Mouse (Mus musculus) CH12.LX (cell line): Measurements from ENCODE around the gene Pgc. TPM values are rescaled to one million over a fixed set of nuclear protein-coding genes. Genes with fewer than 3 reads are reported as not detected.

ENCODE experiments used
- DNase-seq: peaks from one replicate; pipeline ENCODE4 v3.0.0-alpha.2; 2013; ENCODE audit errors: extremely low read depth
- H3K27ac ChIP-seq: 2 replicates; pipeline ENCODE4 v1.5.1; 2012; ENCODE audit warnings: low read depth, mild to moderate bottlenecking, control low read depth, moderate library complexity; ENCODE audit not compliant: insufficient read depth
- H3K27me3 ChIP-seq: replicated peaks from 2 replicates; pipeline ENCODE3; 2012; ENCODE audit warnings: inconsistent platforms
- H3K36me3 ChIP-seq, 2 experiments: replicated peaks in 1 of 2; 2 replicates each; pipeline versions ENCODE3 to v1.6.1; 2012; ENCODE audit warnings: inconsistent platforms in 1 of 2, low read length in 1 of 2, mild to moderate bottlenecking in 1 of 2, mixed read lengths in 1 of 2, moderate library complexity in 1 of 2; ENCODE audit not compliant: control insufficient read depth in 1 of 2, insufficient read depth in 1 of 2
- H3K4me1 ChIP-seq, 2 experiments: 2 replicates each; pipeline ENCODE4 v1.6.1; 2012; ENCODE audit warnings: inconsistent platforms in 1 of 2, moderate library complexity in 1 of 2; ENCODE audit not compliant: insufficient read depth in 2 of 2, control insufficient read depth in 1 of 2
- H3K4me2 ChIP-seq: 2 replicates; pipeline ENCODE4 v1.6.1; 2012; ENCODE audit warnings: low read depth, mild to moderate bottlenecking, control low read depth; ENCODE audit not compliant: poor library complexity, insufficient read depth, severe bottlenecking
- H3K4me3 ChIP-seq, 3 experiments: fragments of 150-350 bp in 1 of 3; sonication (generic) in 1 of 3; replicated peaks in 1 of 3; 2 replicates each; pipeline versions ENCODE3 to v1.5.1; 2011 to 2012; ENCODE audit warnings: low read depth in 2 of 3, low read length in 2 of 3, mild to moderate bottlenecking in 2 of 3, moderate library complexity in 2 of 3, control low read depth in 1 of 3, improper control_type of control experiment in 1 of 3, inconsistent platforms in 1 of 3, mixed read lengths in 1 of 3; ENCODE audit not compliant: poor library complexity in 1 of 3
- H3K79me2 ChIP-seq: replicated peaks from 2 replicates; pipeline ENCODE4 v1.6.1; 2012; ENCODE audit warnings: mild to moderate bottlenecking, moderate library complexity; ENCODE audit not compliant: control insufficient read depth, poor library complexity, insufficient read depth, severe bottlenecking; ENCODE audit errors: extremely low read depth
- H3K9ac ChIP-seq: 2 replicates; pipeline ENCODE4 v1.6.1; 2012; ENCODE audit warnings: low read depth, mild to moderate bottlenecking, control low read depth, moderate library complexity; ENCODE audit not compliant: insufficient read depth
- H3K9me3 ChIP-seq: replicated peaks from 2 replicates; pipeline ENCODE3; 2012; ENCODE audit warnings: low read length, inconsistent platforms, mixed read lengths
- CHD1 ChIP-seq: IDR thresholded peaks from 2 replicates; pipeline ENCODE4 v1.6.1; 2012; ENCODE audit warnings: low read depth, low read length, improper control_type of control experiment, inconsistent platforms
- E2F4 ChIP-seq: IDR thresholded peaks from 2 replicates; pipeline ENCODE4 v1.6.1; 2011; ENCODE audit warnings: low read depth, low read length, improper control_type of control experiment; ENCODE audit not compliant: insufficient replicate concordance
- EP300 ChIP-seq: IDR thresholded peaks from 2 replicates; pipeline ENCODE4 v1.6.1; 2011; ENCODE audit warnings: low read length, improper control_type of control experiment
- ETS1 ChIP-seq: conservative IDR thresholded peaks from 2 replicates; pipeline ENCODE4 v1.6.1; 2012; ENCODE audit warnings: low read depth, mild to moderate bottlenecking, inconsistent platforms, low read length, improper control_type of control experiment, moderate library complexity
- HCFC1 ChIP-seq: IDR thresholded peaks from 2 replicates; pipeline ENCODE4 v1.6.1; 2012; ENCODE audit warnings: low read depth, mild to moderate bottlenecking, inconsistent platforms, low read length, improper control_type of control experiment
- IRF4 ChIP-seq: IDR thresholded peaks from 2 replicates; pipeline ENCODE4 v1.6.1; 2014; ENCODE audit warnings: low read depth, mild to moderate bottlenecking, inconsistent platforms, low read length, improper control_type of control experiment
- JUND ChIP-seq: conservative IDR thresholded peaks from 2 replicates; pipeline ENCODE4 v1.6.1; 2011; ENCODE audit warnings: low read depth, low read length, improper control_type of control experiment
- MAZ ChIP-seq: IDR thresholded peaks from 2 replicates; pipeline ENCODE4 v1.6.1; 2012; ENCODE audit warnings: low read depth, mild to moderate bottlenecking, inconsistent platforms, low read length, improper control_type of control experiment, moderate library complexity
- MEF2A ChIP-seq: IDR thresholded peaks from 2 replicates; pipeline ENCODE4 v1.6.1; 2014; ENCODE audit warnings: low read depth, mild to moderate bottlenecking, inconsistent platforms, low read length, improper control_type of control experiment, borderline replicate concordance
- MXI1 ChIP-seq: IDR thresholded peaks from 2 replicates; pipeline ENCODE4 v1.6.1; 2011; ENCODE audit warnings: mild to moderate bottlenecking, low read depth, low read length, improper control_type of control experiment
- MYC ChIP-seq: IDR thresholded peaks from 2 replicates; pipeline ENCODE4 v1.6.1; 2011; ENCODE audit warnings: low read depth, mild to moderate bottlenecking, improper control_type of control experiment, low read length
- POLR2A ChIP-seq: IDR thresholded peaks from 2 replicates; pipeline ENCODE4 v1.6.1; 2011; ENCODE audit warnings: low read depth, mild to moderate bottlenecking, improper control_type of control experiment, low read length
- POLR2AphosphoS2 ChIP-seq: IDR thresholded peaks from 2 replicates; pipeline ENCODE4 v1.6.1; 2011; ENCODE audit warnings: low read depth, low read length, improper control_type of control experiment
- RAD21 ChIP-seq: IDR thresholded peaks from 2 replicates; pipeline ENCODE4 v1.6.1; 2011; ENCODE audit warnings: low read depth, mild to moderate bottlenecking, low read length, improper control_type of control experiment, moderate library complexity
- SIN3A ChIP-seq: IDR thresholded peaks from 2 replicates; pipeline ENCODE4 v1.6.1; 2012; ENCODE audit warnings: low read length, improper control_type of control experiment, inconsistent platforms
- TBP ChIP-seq: conservative IDR thresholded peaks from 2 replicates; pipeline ENCODE4 v1.6.1; 2011; ENCODE audit warnings: low read depth, low read length, improper control_type of control experiment
- TCF12 ChIP-seq: IDR thresholded peaks from 2 replicates; pipeline ENCODE4 v1.6.1; 2014; ENCODE audit warnings: low read depth, mild to moderate bottlenecking, inconsistent platforms, low read length, improper control_type of control experiment
- UBTF ChIP-seq: IDR thresholded peaks from 2 replicates; pipeline ENCODE4 v1.6.1; 2012; ENCODE audit warnings: low read depth, mild to moderate bottlenecking, inconsistent platforms, low read length, improper control_type of control experiment, moderate library complexity
- USF1 ChIP-seq: IDR thresholded peaks from 2 replicates; pipeline ENCODE4 v1.6.1; 2014; ENCODE audit warnings: low read depth, mild to moderate bottlenecking, inconsistent platforms, low read length, improper control_type of control experiment
- ZC3H11A ChIP-seq: IDR thresholded peaks from 2 replicates; pipeline ENCODE4 v1.6.1; 2012; ENCODE audit warnings: low read depth, mild to moderate bottlenecking, inconsistent platforms, low read length, improper control_type of control experiment
- ZKSCAN1 ChIP-seq: IDR thresholded peaks from 2 replicates; pipeline ENCODE4 v1.6.1; 2012; ENCODE audit warnings: low read depth, inconsistent platforms, low read length, improper control_type of control experiment, borderline replicate concordance
- ZNF384 ChIP-seq: IDR thresholded peaks from 2 replicates; pipeline ENCODE4 v1.6.1; 2012; ENCODE audit warnings: low read depth, low read length, improper control_type of control experiment, inconsistent platforms
- dilution Hi-C: fragments of 300-500 bp; cut with MboI; formaldehyde crosslinking; loops from 2 replicates; pipeline ENCODE4 v1.14.3; 2020; ENCODE audit warnings: low sequenced_read_pairs; ENCODE audit not compliant: extremely low pct_unique_long_range_greater_than_20kb, extremely low pct_ligation_motif_present
- in situ Hi-C: fragments of 300-500 bp; cut with MboI; formaldehyde crosslinking; loops from 3 replicates; pipeline ENCODE4 v1.14.3; 2019; ENCODE audit warnings: low sequenced_read_pairs, low pct_ligation_motif_present, low pct_unique_long_range_greater_than_20kb, mixed read lengths
- polyA plus RNA-seq: library from polyadenylated mRNA; unstranded; fragments of >175 nt; gene quantifications from 2 replicates; pipeline ENCODE4 v1.2.1, GENCODE M21; 2012; ENCODE audit warnings: low read depth; ENCODE audit not compliant: insufficient read length
- total RNA-seq, 2 experiments: library from RNA; depleted of rRNA; stranded (reverse); fragments of 300-350 nt in 1 of 2; fragments of >200 nt in 1 of 2; gene quantifications; 2 replicates each; pipeline ENCODE4 v1.2.3; 2012 to 2014

The Pgc gene
- total and polyA plus RNA-seq, 3 experiments: not detected

GRCm38 (mm10) chr17:47748791-47749553 lies 22.3 kb downstream of the Pgc start:
- dilution Hi-C loops (no loop called here), in situ Hi-C loops (no loop called here)
- Histone ChIP-seq H3K9me3 (peaks cover 23% of the 10 kb centered on the region), H3K27ac (peak overlapping the region; percentile 79), H3K4me3 (peak overlapping the region; percentile 12 to 40 (median 35)), H3K9ac (peak overlapping the region; percentile 61), H3K79me2 (peaks cover 30% of the 10 kb centered on the region), H3K36me3 (peaks cover 10 to 59% of the 10 kb centered on the region in 2 experiments), H3K27me3 (no peaks in the 10 kb centered on the region), H3K4me2 (peak overlapping the region; percentile 66), H3K4me1 (peaks cover 22 to 58% of the 10 kb centered on the region in 2 experiments)
- TF ChIP-seq MAZ: no peak
- TF ChIP-seq TCF12: peak; percentile 88
- TF ChIP-seq SIN3A: peak; percentile 58; the same call in 1 of the 2 replicates
- peak; percentile 46 for TF ChIP-seq IRF4
- TF ChIP-seq MYC: 0 out of 2 replicates have a peak, but pooled peaks have one; percentile 29
- TF ChIP-seq POLR2A: 0 out of 2 replicates have a peak, but pooled peaks have one; percentile 23
- TF ChIP-seq TBP: no peak
- peak; percentile 46; the same call in 1 of the 2 replicates for TF ChIP-seq EP300
- TF ChIP-seq ETS1: peak; percentile 56; the same call in 1 of the 2 replicates
- 0 out of 2 replicates have a peak, but pooled peaks have one; percentile 61 for TF ChIP-seq UBTF
- no peak; the same call in 1 of the 2 replicates for TF ChIP-seq RAD21
- peak; percentile 66 for TF ChIP-seq MEF2A
- no peak for TF ChIP-seq USF1
- no peak for DNase-seq

GRCm38 (mm10) chr17:47749626-47750025 lies 23.0 kb downstream of the Pgc start:
- peak overlapping the region in 2 of 3 experiments; percentile 35 to 40 for H3K4me3 ChIP-seq
- peaks cover 24 to 63% of the 10 kb centered on the region in 2 experiments for H3K4me1 ChIP-seq
- TF ChIP-seq CHD1 (no peak), SIN3A (no peak), JUND (no peak), EP300 (no peak), ZC3H11A (no peak), POLR2AphosphoS2 (no peak), HCFC1 (no peak), MXI1 (no peak), E2F4 (no peak), ZNF384 (no peak), ZKSCAN1 (no peak)
- peak overlapping the region; percentile 79 for H3K27ac ChIP-seq
- H3K27me3 ChIP-seq: no peaks in the 10 kb centered on the region
- H3K9me3 ChIP-seq: peaks cover 17% of the 10 kb centered on the region
- dilution Hi-C loops: no loop called here
- H3K36me3 ChIP-seq: peaks cover 5 to 53% of the 10 kb centered on the region in 2 experiments
- H3K4me2 ChIP-seq: peak overlapping the region; percentile 66
- peak overlapping the region; percentile 61 for H3K9ac ChIP-seq
- no peak for DNase-seq
- H3K79me2 ChIP-seq: peaks cover 31% of the 10 kb centered on the region
- in situ Hi-C loops: no loop called here
